Mouse (Mus musculus): Measurements from ENCODE around the gene Ankar. TPM values are rescaled to one million over a fixed set of nuclear protein-coding genes. Genes with fewer than 3 reads are reported as not detected.

Gene Ankar
- not detected in 2 replicates for polyA plus RNA-seq (2015; fragmentation: Nextera tagmentation; extraction: Ambion mirVana)

GRCm38 (mm10) chr1:72700479-72700878, at the start of gene Ankar:
TSS of gene Ankar (minus strand) at chr1:72700579.

GRCm38 (mm10) chr1:72710753-72711653, 10.6 kb upstream of the Ankar start, which contains the start of gene Rpl37a:
TSS of gene Rpl37a (plus strand) at chr1:72711290.

Other genes starting within 250 kb of the Ankar start
- gene March4, start 163.6 kb downstream of the Ankar start, polyA plus RNA-seq (2015; fragmentation: Nextera tagmentation; extraction: Ambion mirVana) = 0.02 TPM in 1 of 2 replicates, not detected in the other
- 5.9 and 8.0 TPM in 2 replicates for gene Smarcal1, start 117.3 kb downstream of the Ankar start, polyA plus RNA-seq (2015; fragmentation: Nextera tagmentation; extraction: Ambion mirVana)
- gene Rpl37a, start 10.7 kb upstream of the Ankar start, polyA plus RNA-seq (2015; fragmentation: Nextera tagmentation; extraction: Ambion mirVana) = 2,091 and 2,158 TPM in 2 replicates
- 25.3 and 29.3 TPM in 2 replicates for gene Igfbp2, start 123.9 kb upstream of the Ankar start, polyA plus RNA-seq (2015; fragmentation: Nextera tagmentation; extraction: Ambion mirVana)
- 13.6 and 20.4 TPM in 2 replicates for gene Igfbp5, start 174.3 kb upstream of the Ankar start, polyA plus RNA-seq (2015; fragmentation: Nextera tagmentation; extraction: Ambion mirVana)

Measured in spleen, postnatal 0 days (tissue).